Mouse (Mus musculus) bone marrow macrophage, adult 2 months (primary cell): ENCODE data around the gene Mapk10.

Experiments used
- CTCF ChIP-seq: IDR thresholded peaks from 2 replicates; pipeline ENCODE4 v1.5.1; 2012; ENCODE audit warnings: low read depth, mild to moderate bottlenecking, low read length, moderate library complexity
- POLR2A ChIP-seq: IDR thresholded peaks from 2 replicates; pipeline ENCODE4 v1.6.1; 2012; ENCODE audit warnings: mild to moderate bottlenecking, low read depth, low read length, borderline replicate concordance

DNA sequence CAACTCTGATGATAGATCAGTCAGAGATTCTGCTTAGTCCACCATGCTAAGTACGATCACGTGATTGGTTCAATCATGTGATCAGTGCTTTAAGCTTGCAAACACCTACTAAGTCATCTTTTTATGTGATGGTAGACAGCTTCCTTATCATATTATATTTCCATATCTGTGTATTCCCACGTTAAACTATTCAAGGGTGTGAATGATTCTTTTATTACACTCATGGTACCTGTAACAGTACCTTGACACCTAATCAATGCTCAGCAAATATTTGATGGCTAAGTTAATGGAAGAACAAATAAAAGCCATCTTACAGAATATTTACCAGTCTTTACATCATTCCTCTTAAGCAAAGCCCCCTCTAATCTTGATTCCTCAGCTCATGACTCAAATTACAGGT is 91.5 kb downstream of the Mapk10 start:
- TF ChIP-seq CTCF (no peak), POLR2A (no peak)
